Comparison of ENCODE assay signal across 8 mouse cellular contexts in genomic region chr3:135688970-135689772, GRCm38 (mm10). TPM values are rescaled to one million over a fixed set of nuclear protein-coding genes. Genes with fewer than 3 reads are reported as not detected.
A peak's percentile ranks its signal among the peaks of the same experiment; 100 is the strongest.
DNase-seq lines count a peak whose midpoint lies in the region; ATAC-seq and TF ChIP-seq lines count a peak whose summit lies in the region.

No protein-coding gene starts in this region.

- peaks cover 6% of the 10 kb centered on the region; the same call in 1 of the 2 replicates for H3K36me3 ChIP-seq in forebrain, embryonic 13.5 days (ENCODE audit: poor library complexity, severe bottlenecking)
- no peaks in the 10 kb centered on the region for H3K36me3 ChIP-seq in forebrain, postnatal 0 days (ENCODE audit: insufficient read depth)
- H3K36me3 ChIP-seq in megakaryocyte, embryonic 14.5 days (replicated peaks; ENCODE audit: low read length), result no peaks in the 10 kb centered on the region
- H3K36me3 ChIP-seq in intestine, embryonic 14.5 days (ENCODE audit: control insufficient read depth, insufficient read depth, low read length), result no peaks in the 10 kb centered on the region
- no peaks in the 10 kb centered on the region for H3K36me3 ChIP-seq in neural tube, embryonic 15.5 days

- no peaks in the 10 kb centered on the region for H3K27me3 ChIP-seq in forebrain, embryonic 13.5 days
- H3K27me3 ChIP-seq in forebrain, postnatal 0 days (ENCODE audit: insufficient read depth, low read length), result no peaks in the 10 kb centered on the region
- no peaks in the 10 kb centered on the region for H3K27me3 ChIP-seq in megakaryocyte, embryonic 14.5 days (replicated peaks)
- H3K27me3 ChIP-seq in intestine, embryonic 14.5 days (replicated peaks; ENCODE audit: control insufficient read depth, insufficient read depth, low read length), result no peaks in the 10 kb centered on the region
- H3K27me3 ChIP-seq in neural tube, embryonic 15.5 days (replicated peaks), result no peaks in the 10 kb centered on the region

- H3K4me2 ChIP-seq in forebrain, embryonic 13.5 days, result peak overlapping the region; percentile 82; the same call in 1 of the 2 replicates
- H3K4me2 ChIP-seq in forebrain, postnatal 0 days (ENCODE audit: low read depth), result no peak overlapping the region
- peak overlapping the region; percentile 84 for H3K4me2 ChIP-seq in intestine, embryonic 14.5 days (ENCODE audit: low read length)
- H3K4me2 ChIP-seq in neural tube, embryonic 15.5 days, result peak overlapping the region; percentile 79

- no peak for TF ChIP-seq CTCF in forebrain, postnatal 0 days (IDR thresholded peaks at IDR 0.05; ENCODE audit: low read depth)

- H3K4me1 ChIP-seq in forebrain, embryonic 13.5 days, result peaks cover 31% of the 10 kb centered on the region
- H3K4me1 ChIP-seq in forebrain, postnatal 0 days (ENCODE audit: insufficient read depth), result peaks cover 9% of the 10 kb centered on the region; the same call in 1 of the 2 replicates
- H3K4me1 ChIP-seq in megakaryocyte, embryonic 14.5 days, result peaks cover 78% of the 10 kb centered on the region
- peaks cover 26% of the 10 kb centered on the region for H3K4me1 ChIP-seq in intestine, embryonic 14.5 days (replicated peaks; ENCODE audit: control insufficient read depth, insufficient read depth, low read length)
- H3K4me1 ChIP-seq in neural tube, embryonic 15.5 days, result peaks cover 45% of the 10 kb centered on the region

- WGBS in forebrain, embryonic 13.5 days, result 84% methylated on average over 11 of the region's 11 CpGs
- 75% methylated on average over 11 of the region's 11 CpGs for WGBS in forebrain, postnatal 0 days
- WGBS in intestine, embryonic 14.5 days, result 22% methylated on average over 11 of the region's 11 CpGs
- 29% methylated on average over 11 of the region's 11 CpGs for WGBS in neural tube, embryonic 15.5 days

- DNase-seq in forebrain, postnatal 0 days, result no peak
- peak; percentile 54 for DNase-seq in intestine, embryonic 14.5 days (ENCODE audit: low spot score)
- DNase-seq in spleen, postnatal 10 days (ENCODE audit: low spot score in 2 of 2), result no peak
- no peak for DNase-seq in embryo, embryonic 10.5 days (ENCODE audit: low spot score)

- no peak overlapping the region for H3K4me3 ChIP-seq in forebrain, embryonic 13.5 days
- H3K4me3 ChIP-seq in forebrain, postnatal 0 days (ENCODE audit: low read depth, low read length), result no peak overlapping the region
- peak overlapping the region; percentile 98 for H3K4me3 ChIP-seq in megakaryocyte, embryonic 14.5 days (replicated peaks)
- H3K4me3 ChIP-seq in intestine, embryonic 14.5 days (ENCODE audit: low read depth, low read length), result peak overlapping the region; percentile 84
- H3K4me3 ChIP-seq in neural tube, embryonic 15.5 days (replicated peaks), result peak overlapping the region; percentile 82

- no peak overlapping the region for H3K27ac ChIP-seq in forebrain, embryonic 13.5 days
- H3K27ac ChIP-seq in forebrain, postnatal 0 days (ENCODE audit: low read depth, low read length), result no peak overlapping the region
- H3K27ac ChIP-seq in intestine, embryonic 14.5 days (ENCODE audit: low read depth), result no peak overlapping the region
- peak overlapping the region; percentile 54 for H3K27ac ChIP-seq in neural tube, embryonic 15.5 days (replicated peaks)

- ATAC-seq in forebrain, embryonic 13.5 days, result no peak
- ATAC-seq in forebrain, postnatal 0 days, result no peak
- ATAC-seq in megakaryocyte, adult 5-6 weeks (ENCODE audit: poor library complexity, severe bottlenecking), result no peak
- ATAC-seq in intestine, embryonic 14.5 days (replicated peaks; ENCODE audit: low FRiP score, low TSS enrichment, low read depth), result no peak
- ATAC-seq in neural tube, embryonic 15.5 days (ENCODE audit: low FRiP score), result no peak

- 0 out of 2 replicates have a peak overlapping the region, but pooled peaks have one; percentile 21 for H3K9ac ChIP-seq in forebrain, embryonic 13.5 days
- H3K9ac ChIP-seq in forebrain, postnatal 0 days, result no peak overlapping the region
- peak overlapping the region; percentile 98 for H3K9ac ChIP-seq in intestine, embryonic 14.5 days (ENCODE audit: low read length)
- H3K9ac ChIP-seq in neural tube, embryonic 15.5 days (replicated peaks), result no peak overlapping the region

- H3K9me3 ChIP-seq in forebrain, embryonic 13.5 days (replicated peaks), result no peaks in the 10 kb centered on the region
- H3K9me3 ChIP-seq in forebrain, postnatal 0 days (ENCODE audit: low read length), result no peaks in the 10 kb centered on the region
- H3K9me3 ChIP-seq in megakaryocyte, embryonic 14.5 days, result no peaks in the 10 kb centered on the region
- H3K9me3 ChIP-seq in intestine, embryonic 14.5 days (ENCODE audit: control insufficient read depth, low read length), result no peaks in the 10 kb centered on the region
- H3K9me3 ChIP-seq in neural tube, embryonic 15.5 days (replicated peaks), result no peaks in the 10 kb centered on the region

RNA-seq across cellular contexts. Expression of gene Nfkb1, which starts 2.2 kb away (rescaled TPM):
- polyA plus RNA-seq in forebrain, embryonic 13.5 days (2015; fragmentation: Nextera tagmentation; extraction: Ambion mirVana), result 8.0 and 8.3 TPM in 2 replicates
- total RNA-seq in forebrain, postnatal 0 days (2014; rRNA removed), result 19.4 and 22.5 TPM in 2 replicates
- 2.9 and 4.4 TPM in 2 replicates for polyA plus RNA-seq in forebrain, postnatal 0 days (2015; fragmentation: Nextera tagmentation; extraction: Ambion mirVana)
- polyA plus RNA-seq in megakaryocyte, embryonic 14.5 days (2012; ENCODE audit: insufficient read depth, low replicate concordance), result 20.8 and 39.8 TPM in 2 replicates
- total RNA-seq in megakaryocyte, adult 5-6 weeks (2015), result 104 and 105 TPM in 2 replicates
- 181 and 183 TPM in 2 replicates for total RNA-seq in megakaryocyte, adult 5-6 weeks (2017)
- polyA plus RNA-seq in intestine, embryonic 14.5 days (2014; fragmentation: Nextera tagmentation; extraction: Ambion mirVana), result 29.1 and 30.6 TPM in 2 replicates
- 7.7 and 21.5 TPM in 2 replicates for polyA plus RNA-seq in neural tube, embryonic 15.5 days (2015; fragmentation: Nextera tagmentation; extraction: Ambion mirVana)

Comparison
In these comparisons a context has a peak if more than half of its experiments do, and no peak if none do; other contexts are left out.
1. H3K9ac ChIP-seq: peak in forebrain, embryonic 13.5 days (single experiment) and intestine, embryonic 14.5 days (single experiment); none in forebrain, postnatal 0 days (single experiment) and neural tube, embryonic 15.5 days (single experiment).
2. H3K4me3 ChIP-seq: peak in megakaryocyte, embryonic 14.5 days (single experiment), intestine, embryonic 14.5 days (single experiment) and neural tube, embryonic 15.5 days (single experiment); none in forebrain, embryonic 13.5 days (single experiment) and forebrain, postnatal 0 days (single experiment).